Mouse (Mus musculus): ENCODE data around the gene Tmem52. TPM values are rescaled to one million over a fixed set of nuclear protein-coding genes. Genes with fewer than 3 reads are reported as not detected.

Gene Tmem52
- total and polyA plus RNA-seq, 3 experiments, result not detected

DNA sequence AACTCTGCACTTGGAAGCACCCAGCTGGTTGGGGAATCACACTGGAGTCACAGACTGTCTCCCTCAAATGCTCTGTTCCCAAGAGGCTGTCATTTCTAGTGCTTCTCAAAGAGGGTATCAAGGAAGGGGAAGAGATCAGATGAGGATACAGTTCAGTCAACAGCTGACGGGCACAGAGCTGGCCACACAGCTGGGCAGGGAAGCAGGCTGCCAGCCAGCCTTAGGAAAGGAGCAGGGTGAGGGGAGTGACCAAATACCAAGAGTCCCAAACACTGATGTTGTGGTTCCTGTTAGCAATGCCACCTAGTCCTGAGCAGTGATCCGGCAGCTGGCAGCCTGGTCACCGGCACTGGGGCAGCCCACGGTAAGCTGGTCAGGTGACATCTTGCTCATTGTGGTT is 4.9 kb upstream of the Tmem52 start (continued):
- no peak for TF ChIP-seq RCOR1 (IDR thresholded peaks at IDR 0.05; ENCODE audit: low read depth, low read length)
- TF ChIP-seq SMC3 (IDR thresholded peaks at IDR 0.05; ENCODE audit: low read depth, low read length), result no peak
- TF ChIP-seq CHD1 (IDR thresholded peaks at IDR 0.05; ENCODE audit: low read depth, low read length), result no peak
- no peak for TF ChIP-seq MEF2A (IDR thresholded peaks at IDR 0.05; ENCODE audit: extremely low read depth, insufficient replicate concordance, low read depth, low read length, poor library complexity, severe bottlenecking)

DNA sequence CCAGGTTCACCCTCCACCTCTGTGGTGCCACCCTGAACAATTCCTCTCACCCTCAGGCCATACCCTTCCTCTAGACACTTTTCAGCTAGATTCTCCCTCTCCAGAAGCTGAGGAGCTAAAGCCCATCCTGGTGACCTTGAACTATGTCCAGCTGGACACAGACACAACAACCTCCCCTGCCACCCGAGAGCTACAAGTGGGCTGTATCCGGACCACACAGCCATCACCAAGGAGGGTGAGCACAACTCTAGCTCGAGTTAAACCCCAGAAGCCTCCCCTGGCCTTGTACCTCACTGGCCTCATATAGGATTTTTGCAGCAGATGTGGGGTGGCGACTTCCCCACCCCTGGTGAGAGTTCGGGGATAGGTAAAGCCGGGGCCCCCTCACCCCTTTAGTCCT is 3.3 kb upstream of the Tmem52 start:
- Histone ChIP-seq H3K4me1 (ENCODE audit: control insufficient read depth in 1 of 2, insufficient read depth in 2 of 2, low read length in 2 of 2) (0 out of 4 replicates have a peak, but pooled peaks cover 0 to 3% of the 10 kb centered on the region in 2 experiments), H3K36me3 (ENCODE audit: control insufficient read depth in 1 of 2, insufficient read depth in 2 of 2, low read length in 2 of 2) (no peaks in the 10 kb centered on the region), H3K79me2 (ENCODE audit: control insufficient read depth, insufficient read depth, low read length, poor library complexity) (no peaks in the 10 kb centered on the region), H3K9ac (ENCODE audit: control insufficient read depth, low read depth, low read length, poor library complexity, severe bottlenecking) (no peak overlapping the region), H3K27ac (ENCODE audit: control insufficient read depth, low read depth, low read length) (no peak overlapping the region), H3K9me3 (replicated peaks; ENCODE audit: insufficient read depth, low read length) (no peaks in the 10 kb centered on the region), H3K27me3 (ENCODE audit: control insufficient read depth in 1 of 2, insufficient read depth in 2 of 2, low read length in 2 of 2) (peaks cover 0 to 3% of the 10 kb centered on the region in 2 experiments; a peak in 3 of 4 replicates), H3K4me3 (ENCODE audit: control insufficient read depth in 1 of 2, insufficient read depth in 1 of 2, low read depth in 2 of 2, low read length in 2 of 2) (no peak overlapping the region)
- DNase-seq (ENCODE audit: low read depth, low spot score), result no peak
- TF ChIP-seq USF1 (IDR thresholded peaks at IDR 0.05; ENCODE audit: low read depth, low read length) (no peak), UBTF (IDR thresholded peaks at IDR 0.05; ENCODE audit: borderline replicate concordance, insufficient read depth, low read depth, low read length) (no peak), TBP (IDR thresholded peaks at IDR 0.05; ENCODE audit: low read depth, low read length) (no peak), HCFC1 (IDR thresholded peaks at IDR 0.05; ENCODE audit: low read depth, low read length) (no peak), BHLHE40 (IDR thresholded peaks at IDR 0.05; ENCODE audit: borderline replicate concordance, low read depth, low read length) (no peak), ELF1 (IDR thresholded peaks at IDR 0.05; ENCODE audit: low read depth, low read length) (no peak), TCF12 (IDR thresholded peaks at IDR 0.05; ENCODE audit: low read depth, low read length) (no peak), POLR2AphosphoS5 (IDR thresholded peaks at IDR 0.05; ENCODE audit: borderline replicate concordance, low read depth, low read length) (no peak), TAL1 (IDR thresholded peaks at IDR 0.05; ENCODE audit: low read length) (no peak), CHD1 (IDR thresholded peaks at IDR 0.05; ENCODE audit: low read depth, low read length) (no peak)

DNA sequence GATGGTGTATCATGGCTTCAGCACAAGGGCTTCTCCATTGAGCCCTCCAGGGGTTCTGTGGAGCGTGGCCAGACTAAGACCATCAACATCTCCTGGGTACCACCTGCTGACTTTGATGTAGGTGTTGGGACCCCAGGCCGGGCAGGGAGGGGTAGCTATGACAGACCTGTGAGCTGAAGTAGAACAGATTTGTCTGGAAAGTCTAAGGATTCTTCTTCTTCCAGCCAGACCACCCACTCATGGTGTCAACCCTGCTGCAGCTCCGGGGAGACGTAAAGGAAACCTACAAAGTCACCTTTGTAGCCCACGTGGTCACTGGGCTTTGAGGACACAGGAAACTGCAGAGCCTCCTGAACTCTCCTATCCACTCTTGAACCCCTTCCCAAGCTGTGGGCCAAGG is 2.8 kb upstream of the Tmem52 start:
- Histone ChIP-seq H3K4me3 (ENCODE audit: control insufficient read depth in 1 of 2, insufficient read depth in 1 of 2, low read depth in 2 of 2, low read length in 2 of 2) (no peak overlapping the region), H3K9ac (ENCODE audit: control insufficient read depth, low read depth, low read length, poor library complexity, severe bottlenecking) (no peak overlapping the region), H3K36me3 (ENCODE audit: control insufficient read depth in 1 of 2, insufficient read depth in 2 of 2, low read length in 2 of 2) (no peaks in the 10 kb centered on the region), H3K79me2 (ENCODE audit: control insufficient read depth, insufficient read depth, low read length, poor library complexity) (no peaks in the 10 kb centered on the region), H3K27me3 (ENCODE audit: control insufficient read depth in 1 of 2, insufficient read depth in 2 of 2, low read length in 2 of 2) (peaks cover 0 to 3% of the 10 kb centered on the region in 2 experiments; a peak in 3 of 4 replicates), H3K27ac (ENCODE audit: control insufficient read depth, low read depth, low read length) (no peak overlapping the region), H3K4me1 (ENCODE audit: control insufficient read depth in 1 of 2, insufficient read depth in 2 of 2, low read length in 2 of 2) (0 out of 4 replicates have a peak, but pooled peaks cover 0 to 3% of the 10 kb centered on the region in 2 experiments), H3K9me3 (replicated peaks; ENCODE audit: insufficient read depth, low read length) (no peaks in the 10 kb centered on the region)
- TF ChIP-seq POLR2AphosphoS5 (IDR thresholded peaks at IDR 0.05; ENCODE audit: borderline replicate concordance, low read depth, low read length) (no peak), CHD1 (IDR thresholded peaks at IDR 0.05; ENCODE audit: low read depth, low read length) (no peak)
- no peak for DNase-seq (ENCODE audit: low read depth, low spot score)

Measured in MEL (cell line).